Mouse (Mus musculus) liver, adult 2 months (tissue): ENCODE measurements around the gene Spag6.

ENCODE experiments used
- CTCF ChIP-seq: fragments of 200-500 bp; IDR thresholded peaks from 2 replicates; pipeline ENCODE4 v1.5.1; 2011; ENCODE audit warnings: low read depth, low read length, control low read depth
- POLR2A ChIP-seq: fragments of 200-500 bp; IDR thresholded peaks from 2 replicates; pipeline ENCODE4 v1.6.1; 2011; ENCODE audit warnings: low read length, control low read depth; ENCODE audit not compliant: insufficient read depth; ENCODE audit errors: extremely low read depth

GRCm38 (mm10) chr2:18689064-18689921 is 4.5 kb upstream of the Spag6 start:
- no peak for TF ChIP-seq CTCF
- 0 out of 2 replicates have a peak, but pooled peaks have one; percentile 3 for TF ChIP-seq POLR2A
